Mouse (Mus musculus) megakaryocyte, embryonic 14.5 days (primary cell): ENCODE results near the gene Gm12184.

ENCODE experiments used
- FLI1 ChIP-seq: IDR thresholded peaks from 2 replicates; pipeline ENCODE4 v1.6.1; 2012; ENCODE audit warnings: low read length, inconsistent platforms, mixed read lengths
- GATA1 ChIP-seq: IDR thresholded peaks from 3 replicates; pipeline ENCODE4 v1.6.1; 2012; ENCODE audit warnings: mixed read lengths, low read length, inconsistent platforms, borderline replicate concordance

DNA sequence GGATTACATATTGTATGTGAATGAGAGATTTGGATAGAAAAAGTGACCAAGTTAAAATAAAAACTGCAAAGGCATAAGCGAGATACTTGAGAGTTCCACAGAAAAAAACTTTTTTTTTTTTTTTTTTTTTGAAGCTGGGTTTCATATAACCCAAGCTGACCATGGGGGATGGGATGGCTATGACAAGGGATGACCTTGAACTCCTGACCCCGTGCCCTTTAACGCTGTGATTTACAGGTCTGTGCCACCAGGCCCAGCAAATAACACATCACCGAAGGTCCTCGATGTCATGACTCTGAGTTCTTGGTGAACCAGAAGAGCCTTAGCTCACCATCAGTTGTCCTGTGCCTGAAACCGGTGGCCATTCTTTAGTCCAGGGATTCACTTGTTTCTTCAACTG is 9.5 kb upstream of the Gm12184 start:
- TF ChIP-seq FLI1 (no peak), GATA1 (no peak)
